Mouse (Mus musculus): Measurements from ENCODE around the gene Tbkbp1. TPM values are rescaled to one million over a fixed set of nuclear protein-coding genes. Genes with fewer than 3 reads are reported as not detected.

Gene Tbkbp1
- polyA plus RNA-seq, 1 experiment = 94.3 TPM

DNA sequence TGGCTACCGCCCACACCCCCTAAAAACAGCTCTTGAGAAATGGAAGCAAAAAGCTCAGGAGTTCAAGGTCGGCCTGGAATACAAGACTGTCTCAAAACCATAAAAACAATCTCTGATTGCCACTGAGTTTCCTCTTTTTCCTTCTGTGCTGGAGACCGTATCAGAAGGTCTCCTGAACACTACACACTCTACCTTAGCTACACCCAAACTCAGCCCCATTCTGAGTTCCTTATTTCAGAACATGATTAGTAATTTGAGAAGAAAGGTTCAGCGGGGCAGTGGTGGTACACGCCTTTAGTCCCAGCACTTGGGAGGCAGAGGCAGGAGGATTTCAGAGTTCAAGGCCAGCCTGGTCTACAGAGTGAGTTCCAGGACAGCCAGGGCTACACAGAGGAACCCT, 29.8 kb upstream of the Tbkbp1 start:
- Histone ChIP-seq H3K27me3 (ENCODE audit: control insufficient read depth, insufficient read depth, low read length) (no peaks in the 10 kb centered on the region), H3K4me1 (ENCODE audit: control insufficient read depth, insufficient read depth, low read length) (peaks cover 2% of the 10 kb centered on the region; the same call in 1 of the 2 replicates), H3K4me3 (replicated peaks; ENCODE audit: insufficient read depth, low read depth, low read length) (no peak overlapping the region), H3K27ac (ENCODE audit: insufficient read depth, low read length) (no peak overlapping the region)
- no peak for TF ChIP-seq CTCF (IDR thresholded peaks at IDR 0.05; ENCODE audit: borderline replicate concordance, insufficient read depth, low read depth, low read length)
- TF ChIP-seq POLR2A (IDR thresholded peaks at IDR 0.05; ENCODE audit: borderline replicate concordance, insufficient read depth, low read length) = no peak
- WGBS = 84% methylated on average over 5 of the region's 5 CpGs
- DNase-seq = no peak

DNA sequence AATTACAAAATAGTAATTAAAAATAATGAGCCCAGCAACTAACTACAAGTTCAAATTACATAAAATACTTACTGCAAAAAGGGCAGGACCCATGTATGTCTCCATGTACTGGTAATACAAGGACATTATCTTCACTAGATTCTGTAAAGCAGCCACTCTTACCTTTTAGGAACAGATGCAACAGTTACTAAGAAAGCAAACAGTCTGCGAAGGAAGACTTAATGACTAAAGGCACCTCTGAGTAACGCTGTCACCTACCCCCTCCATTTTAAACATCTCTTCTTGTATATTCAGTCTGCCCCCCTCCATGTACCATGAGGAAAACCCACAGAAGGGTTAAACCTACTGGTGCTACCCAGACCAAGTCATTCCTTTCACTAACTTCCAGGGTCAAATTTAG, 26.9 kb upstream of the Tbkbp1 start:
- no peak for DNase-seq
- Histone ChIP-seq H3K27me3 (ENCODE audit: control insufficient read depth, insufficient read depth, low read length) (no peaks in the 10 kb centered on the region), H3K4me1 (ENCODE audit: control insufficient read depth, insufficient read depth, low read length) (peaks cover 9% of the 10 kb centered on the region; the same call in 1 of the 2 replicates), H3K27ac (ENCODE audit: insufficient read depth, low read length) (no peak overlapping the region), H3K4me3 (replicated peaks; ENCODE audit: insufficient read depth, low read depth, low read length) (no peak overlapping the region)
- TF ChIP-seq POLR2A (IDR thresholded peaks at IDR 0.05; ENCODE audit: borderline replicate concordance, insufficient read depth, low read length) (no peak), CTCF (IDR thresholded peaks at IDR 0.05; ENCODE audit: borderline replicate concordance, insufficient read depth, low read depth, low read length) (no peak)
- WGBS = 97% methylated on average over 2 of the region's 2 CpGs

DNA sequence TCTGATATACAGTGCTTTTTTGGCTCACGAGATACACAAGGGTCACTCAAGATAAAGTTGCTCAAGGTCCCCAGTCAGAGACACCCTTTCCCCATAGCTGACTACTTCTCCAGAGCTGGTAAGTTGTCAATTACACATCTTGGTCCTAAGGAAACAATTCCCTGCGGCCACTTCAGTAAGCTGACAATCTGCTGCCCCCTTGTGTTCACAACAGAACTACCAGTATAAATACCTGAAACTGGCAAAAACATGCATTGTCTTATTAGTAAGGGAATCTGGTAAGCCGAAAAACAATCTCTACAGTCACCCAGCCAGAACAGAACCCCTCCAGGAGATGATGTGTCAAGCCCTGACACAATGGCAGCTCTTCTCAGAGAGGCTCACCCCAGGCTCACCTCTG, 25.6 kb upstream of the Tbkbp1 start:
- H3K4me3 ChIP-seq (replicated peaks; ENCODE audit: insufficient read depth, low read depth, low read length) = no peak overlapping the region
- H3K4me1 ChIP-seq (ENCODE audit: control insufficient read depth, insufficient read depth, low read length) = peaks cover 9% of the 10 kb centered on the region; the same call in 1 of the 2 replicates
- WGBS = 30% methylated on average over 3 of the region's 3 CpGs
- TF ChIP-seq POLR2A (IDR thresholded peaks at IDR 0.05; ENCODE audit: borderline replicate concordance, insufficient read depth, low read length) (no peak), CTCF (IDR thresholded peaks at IDR 0.05; ENCODE audit: borderline replicate concordance, insufficient read depth, low read depth, low read length) (peak; percentile 53; the same call in 1 of the 2 replicates)
- no peak overlapping the region for H3K27ac ChIP-seq (ENCODE audit: insufficient read depth, low read length)
- H3K27me3 ChIP-seq (ENCODE audit: control insufficient read depth, insufficient read depth, low read length) = no peaks in the 10 kb centered on the region
- DNase-seq = peak; percentile 42 to 65

DNA sequence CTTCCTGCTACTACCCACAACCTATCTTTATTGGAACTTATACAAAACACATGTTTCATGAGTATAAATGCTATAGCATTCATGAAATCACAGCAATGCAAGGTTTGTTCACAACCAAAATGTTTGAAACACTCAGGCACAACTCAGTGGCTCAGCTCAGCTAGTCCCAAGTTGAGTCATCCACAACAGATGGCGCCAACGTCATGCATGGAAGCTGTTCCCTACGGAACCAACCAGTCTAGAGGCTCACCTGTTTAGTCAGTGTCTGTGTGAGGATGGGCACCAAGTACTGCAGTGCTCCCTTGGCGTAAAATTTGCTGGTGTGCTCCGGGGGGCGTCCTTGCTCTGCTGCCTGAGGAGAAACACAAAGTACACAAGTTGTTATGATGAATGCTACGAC, 24.2 kb upstream of the Tbkbp1 start:
- WGBS = 50% methylated on average over 7 of the region's 7 CpGs
- Histone ChIP-seq H3K4me3 (replicated peaks; ENCODE audit: insufficient read depth, low read depth, low read length) (no peak overlapping the region), H3K27me3 (ENCODE audit: control insufficient read depth, insufficient read depth, low read length) (no peaks in the 10 kb centered on the region)

DNA sequence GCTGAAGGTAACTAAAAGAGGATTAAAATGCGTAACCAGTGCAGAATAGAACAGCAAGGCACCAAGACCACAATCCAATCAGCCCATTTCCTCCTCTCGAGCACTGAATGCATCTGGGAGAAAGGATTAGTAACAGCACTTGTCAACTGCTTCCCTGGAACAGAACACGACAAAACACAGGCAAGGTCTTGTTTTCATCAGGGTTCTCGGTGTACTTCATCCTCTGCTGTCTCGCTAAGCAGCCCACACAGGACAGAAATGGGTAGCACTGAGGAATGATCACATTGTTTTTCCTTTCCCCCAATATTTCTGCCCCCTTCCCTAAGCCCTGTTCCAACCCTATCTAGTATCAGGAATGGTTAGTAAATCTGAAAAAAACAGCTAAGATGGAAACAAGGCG, 9.0 kb upstream of the Tbkbp1 start:
- no peaks in the 10 kb centered on the region for H3K4me1 ChIP-seq (ENCODE audit: control insufficient read depth, insufficient read depth, low read length)
- H3K27ac ChIP-seq (ENCODE audit: insufficient read depth, low read length) = no peak overlapping the region
- no peaks in the 10 kb centered on the region for H3K27me3 ChIP-seq (ENCODE audit: control insufficient read depth, insufficient read depth, low read length)
- TF ChIP-seq POLR2A (IDR thresholded peaks at IDR 0.05; ENCODE audit: borderline replicate concordance, insufficient read depth, low read length) (no peak), CTCF (IDR thresholded peaks at IDR 0.05; ENCODE audit: borderline replicate concordance, insufficient read depth, low read depth, low read length) (no peak)
- H3K4me3 ChIP-seq (replicated peaks; ENCODE audit: insufficient read depth, low read depth, low read length) = no peak overlapping the region
- no peak for DNase-seq
- WGBS = 66% methylated on average over 6 of the region's 6 CpGs

More for the DNA sequence above, 24.2 kb upstream of the Tbkbp1 start:
- DNase-seq = peak; percentile 63 to 74
- TF ChIP-seq CTCF (IDR thresholded peaks at IDR 0.05; ENCODE audit: borderline replicate concordance, insufficient read depth, low read depth, low read length) (peak; percentile 33; the same call in 1 of the 2 replicates), POLR2A (IDR thresholded peaks at IDR 0.05; ENCODE audit: borderline replicate concordance, insufficient read depth, low read length) (no peak)
- H3K27ac ChIP-seq (ENCODE audit: insufficient read depth, low read length) = 0 out of 2 replicates have a peak overlapping the region, but pooled peaks have one; percentile 7
- peaks cover 9% of the 10 kb centered on the region for H3K4me1 ChIP-seq (ENCODE audit: control insufficient read depth, insufficient read depth, low read length)

DNA sequence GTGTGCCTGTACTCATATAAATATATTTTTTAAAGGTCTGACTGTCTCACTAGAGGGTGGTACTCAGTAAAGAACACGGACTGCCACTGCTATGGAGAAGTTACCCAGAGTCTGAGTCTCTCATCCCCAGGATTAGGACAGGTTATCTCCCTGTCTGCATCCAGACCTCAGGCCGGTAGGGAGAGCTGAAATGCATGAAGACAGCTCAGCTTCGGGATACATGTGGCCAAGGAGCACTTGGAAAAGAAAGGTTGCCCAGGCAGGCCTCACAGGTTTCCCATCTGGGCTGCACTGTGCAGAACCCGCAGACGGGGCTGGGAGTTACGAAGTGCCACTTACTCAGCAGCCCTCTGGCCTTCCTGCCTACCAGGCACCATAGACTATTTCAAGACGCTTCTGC, 5.7 kb upstream of the Tbkbp1 start:
- H3K4me3 ChIP-seq (replicated peaks; ENCODE audit: insufficient read depth, low read depth, low read length) = no peak overlapping the region
- no peak overlapping the region for H3K27ac ChIP-seq (ENCODE audit: insufficient read depth, low read length)
- no peak for TF ChIP-seq POLR2A (IDR thresholded peaks at IDR 0.05; ENCODE audit: borderline replicate concordance, insufficient read depth, low read length)
- no peak for TF ChIP-seq CTCF (IDR thresholded peaks at IDR 0.05; ENCODE audit: borderline replicate concordance, insufficient read depth, low read depth, low read length)
- no peaks in the 10 kb centered on the region for H3K27me3 ChIP-seq (ENCODE audit: control insufficient read depth, insufficient read depth, low read length)
- 63% methylated on average over 7 of the region's 7 CpGs for WGBS
- H3K4me1 ChIP-seq (ENCODE audit: control insufficient read depth, insufficient read depth, low read length) = peaks cover 9% of the 10 kb centered on the region
- no peak for DNase-seq

DNA sequence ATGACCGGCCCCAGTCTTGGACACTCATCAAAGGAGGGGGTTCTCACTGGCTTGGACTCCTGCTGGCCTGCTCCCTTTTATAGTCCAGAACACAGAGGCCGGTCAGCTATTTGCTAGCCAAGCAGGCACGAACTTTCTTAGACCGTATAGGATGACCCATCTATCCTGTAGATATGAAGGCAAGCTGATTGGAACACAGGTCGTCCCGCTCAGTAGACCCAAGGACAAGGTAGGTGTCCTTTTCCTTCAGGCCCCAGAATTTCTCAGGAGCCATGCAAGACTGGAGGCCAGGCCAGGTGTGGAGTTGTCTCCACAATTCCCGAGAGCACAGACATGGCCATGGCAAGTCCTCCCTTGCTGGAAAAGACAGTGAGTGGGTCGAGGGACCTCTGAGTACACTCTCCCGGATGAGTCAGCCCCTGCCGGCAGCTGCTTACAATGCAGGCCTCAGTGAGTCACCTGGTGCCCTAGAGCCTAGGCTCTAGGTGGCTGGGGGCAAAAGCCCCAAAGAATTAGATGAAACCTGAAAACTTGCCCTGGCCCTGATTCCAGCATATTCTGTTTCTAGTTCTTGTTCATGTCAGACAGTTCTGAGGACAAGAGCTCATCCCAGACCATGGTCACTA, 1.5 kb upstream of the Tbkbp1 start:
- H3K27me3 ChIP-seq (ENCODE audit: control insufficient read depth, insufficient read depth, low read length) = no peaks in the 10 kb centered on the region
- peaks cover 19% of the 10 kb centered on the region for H3K4me1 ChIP-seq (ENCODE audit: control insufficient read depth, insufficient read depth, low read length)
- DNase-seq = peak; percentile 45 to 51
- H3K27ac ChIP-seq (ENCODE audit: insufficient read depth, low read length) = peak overlapping the region; percentile 9; the same call in 1 of the 2 replicates
- 0 out of 2 replicates have a peak, but pooled peaks have one; percentile 14 for TF ChIP-seq CTCF (IDR thresholded peaks at IDR 0.05; ENCODE audit: borderline replicate concordance, insufficient read depth, low read depth, low read length)
- TF ChIP-seq POLR2A (IDR thresholded peaks at IDR 0.05; ENCODE audit: borderline replicate concordance, insufficient read depth, low read length) = no peak
- 21% methylated on average over 10 of the region's 10 CpGs for WGBS
- peak overlapping the region; percentile 21 for H3K4me3 ChIP-seq (replicated peaks; ENCODE audit: insufficient read depth, low read depth, low read length)

DNA sequence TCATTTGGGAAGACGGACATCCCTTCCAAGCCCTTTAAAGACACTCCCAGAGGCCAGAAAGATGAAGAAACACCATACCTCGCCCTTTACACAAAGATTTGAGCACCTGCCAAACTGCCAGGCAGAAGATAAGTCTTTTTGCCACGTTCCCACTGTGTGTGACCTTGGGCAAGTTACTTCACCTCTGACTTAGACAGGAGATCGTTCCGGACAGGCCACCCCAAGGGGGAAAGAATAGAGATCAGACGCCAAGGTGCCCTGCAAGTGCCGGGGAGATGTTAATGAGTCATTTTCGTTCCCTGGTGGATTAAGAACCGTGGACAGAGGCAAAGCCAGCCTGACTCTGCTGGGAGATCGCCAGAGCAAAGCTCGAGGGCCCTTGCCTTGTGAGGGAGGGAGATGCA, 730 bp upstream of the Tbkbp1 start:
- WGBS = under 1% methylated on average over 11 of the region's 11 CpGs
- TF ChIP-seq POLR2A (IDR thresholded peaks at IDR 0.05; ENCODE audit: borderline replicate concordance, insufficient read depth, low read length) = no peak
- no peak for TF ChIP-seq CTCF (IDR thresholded peaks at IDR 0.05; ENCODE audit: borderline replicate concordance, insufficient read depth, low read depth, low read length)

More for the DNA sequence above, 730 bp upstream of the Tbkbp1 start:
- peak; percentile 63 to 64 for DNase-seq
- Histone ChIP-seq H3K4me3 (replicated peaks; ENCODE audit: insufficient read depth, low read depth, low read length) (peak overlapping the region; percentile 65), H3K27me3 (ENCODE audit: control insufficient read depth, insufficient read depth, low read length) (no peaks in the 10 kb centered on the region), H3K4me1 (ENCODE audit: control insufficient read depth, insufficient read depth, low read length) (peaks cover 19% of the 10 kb centered on the region), H3K27ac (ENCODE audit: insufficient read depth, low read length) (peak overlapping the region; percentile 9)
